Mouse (Mus musculus) ES-Bruce4 (cell line): ENCODE measurements at regions not wholly inside any gene's neighbourhood (a gene's known extent, or its start where the extent isn't known, plus 50 kb on each side); places are given as distances from the start of the nearest gene placed in this dataset.

Experiments
- CTCF ChIP-seq: IDR thresholded peaks from one replicate; pipeline ENCODE4 v1.8.1; 2011; ENCODE audit warnings: low read depth, low read length
- EP300 ChIP-seq: IDR thresholded peaks from 2 replicates; pipeline ENCODE4 v1.6.1; 2011; ENCODE audit warnings: low read depth, low read length; ENCODE audit not compliant: insufficient read depth
- POLR2A ChIP-seq: IDR thresholded peaks from one replicate; pipeline ENCODE4 v1.8.1; 2011; ENCODE audit warnings: low read length; ENCODE audit not compliant: insufficient read depth

GRCm38 (mm10) chr17:16157135-16157534, 326.3 kb upstream of the Rgmb start:
- TF ChIP-seq CTCF (no peak), EP300 (no peak), POLR2A (no peak)
